Mouse (Mus musculus) fibroblast of lung, adult 2 months (primary cell): ENCODE data around the gene G3bp1.

Source experiments
- DNase-seq: peaks from one replicate; pipeline ENCODE4 v3.0.0-alpha.2; 2011; ENCODE audit warnings: low read depth

The G3bp1 gene

DNA sequence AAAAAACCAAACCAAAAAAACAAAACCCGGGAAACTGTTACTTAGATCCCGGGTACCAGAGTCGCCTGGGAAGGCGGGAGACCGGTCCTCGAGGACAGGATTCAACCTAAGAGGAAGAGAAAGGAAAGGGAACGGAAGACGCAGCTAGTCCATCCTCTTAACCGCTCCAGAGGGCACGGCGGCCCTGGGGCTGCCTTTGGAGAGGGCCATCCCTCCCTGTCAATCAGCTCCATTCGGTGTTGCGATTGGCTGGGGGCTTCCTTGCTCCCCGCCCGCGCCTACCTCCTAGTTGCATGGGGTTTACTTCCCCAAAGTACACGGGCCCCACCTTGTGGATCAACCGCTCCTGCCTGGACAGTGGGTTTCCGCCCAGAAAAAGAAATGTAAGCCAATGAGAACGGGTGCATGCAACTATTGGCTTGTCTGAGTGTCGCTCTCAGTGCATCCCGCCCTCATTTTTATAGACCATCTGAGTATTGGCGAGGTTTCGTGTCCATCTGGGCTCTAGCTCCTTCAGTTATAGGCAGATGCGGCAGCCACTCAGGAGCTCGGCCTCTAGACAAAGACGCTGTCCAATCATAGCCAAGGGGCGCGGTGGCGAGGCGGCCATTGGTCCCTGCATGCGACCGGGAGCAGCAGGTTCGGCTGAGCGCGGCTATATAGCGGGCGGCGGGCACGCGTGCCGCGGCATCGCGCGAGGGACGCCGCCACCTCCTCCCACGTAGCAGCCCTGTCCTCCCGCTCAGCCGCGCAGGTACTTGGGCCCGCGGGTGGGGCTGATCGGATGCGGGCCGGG lies at the start of gene G3bp1:
TSS of gene G3bp1 (plus strand) at position 638 of the 796 bp plus-strand sequence.
- peak; percentile 100 for DNase-seq

DNA sequence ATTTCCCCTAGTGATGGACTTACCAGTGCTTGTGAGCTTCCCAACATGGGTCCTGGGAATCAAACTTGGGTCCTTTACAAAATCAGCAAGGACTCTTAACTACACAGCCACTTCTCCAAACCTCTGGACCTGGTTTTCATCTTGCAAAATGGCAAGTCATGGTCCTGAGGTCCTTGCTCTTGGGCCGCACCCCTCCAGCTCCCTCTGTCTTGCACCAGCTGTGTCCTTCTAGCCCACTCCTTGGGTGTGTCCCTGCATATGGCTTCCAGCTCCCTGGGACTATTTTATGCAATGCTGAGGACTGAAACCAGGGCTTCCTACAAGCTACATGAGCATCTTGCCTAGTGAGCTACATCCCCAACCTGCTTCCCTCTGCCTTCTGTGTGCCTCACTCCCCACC lies 46.5 kb upstream of the G3bp1 start, which contains the start of gene Sparc:
TSS of gene Sparc (minus strand) at position 206 of the 400 bp plus-strand sequence.
- DNase-seq = no peak

DNA sequence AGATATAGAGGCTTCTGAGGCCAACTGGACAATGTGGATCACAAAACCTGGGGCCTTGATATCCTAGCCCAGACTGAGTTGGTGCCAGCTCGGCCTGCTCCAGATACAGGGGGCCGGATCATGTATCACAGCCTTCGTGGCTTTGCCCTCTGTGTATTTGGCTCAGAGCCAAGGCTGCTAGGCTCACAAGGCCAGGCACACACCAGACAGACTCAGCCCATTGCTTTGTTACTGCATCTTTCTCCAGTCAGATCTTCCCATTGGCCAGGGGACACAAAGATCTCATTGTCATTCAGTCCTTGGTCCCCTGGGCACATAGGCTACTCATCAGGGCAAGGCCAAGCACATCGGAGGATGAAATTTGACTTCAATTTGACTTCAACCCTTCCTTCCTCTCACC lies 45.7 kb upstream of the G3bp1 start:
- no peak for DNase-seq

DNA sequence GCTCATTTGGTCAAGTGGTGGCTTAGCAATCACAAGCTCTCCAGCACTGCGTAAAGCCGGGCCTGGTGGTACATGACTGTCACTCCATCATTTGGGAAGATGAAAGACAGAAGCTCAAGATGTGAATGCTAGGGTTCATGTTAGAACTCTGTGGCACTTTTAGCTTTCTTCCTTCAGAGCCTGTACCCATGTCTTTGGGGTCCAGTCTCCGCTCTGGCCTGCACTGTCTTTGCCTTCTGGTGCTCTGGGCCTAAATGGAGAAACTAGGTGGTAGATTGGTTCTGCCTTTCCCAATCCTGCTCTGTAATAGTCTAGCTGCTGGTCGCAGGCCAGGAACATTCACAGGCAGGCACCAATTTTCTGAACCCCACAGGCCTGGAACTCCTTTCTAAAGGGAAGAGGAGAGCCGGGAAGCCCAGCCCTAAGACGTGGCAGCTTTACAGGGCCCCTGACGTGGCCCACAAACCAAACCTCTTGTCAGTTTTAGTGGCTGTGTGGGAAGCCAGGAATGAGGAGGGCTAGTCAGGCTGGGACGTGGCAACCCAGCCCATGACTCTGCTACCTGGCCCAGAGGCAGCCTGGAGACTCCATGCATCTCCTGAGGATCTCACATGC lies 44.6 kb upstream of the G3bp1 start:
- peak; percentile 84 for DNase-seq

DNA sequence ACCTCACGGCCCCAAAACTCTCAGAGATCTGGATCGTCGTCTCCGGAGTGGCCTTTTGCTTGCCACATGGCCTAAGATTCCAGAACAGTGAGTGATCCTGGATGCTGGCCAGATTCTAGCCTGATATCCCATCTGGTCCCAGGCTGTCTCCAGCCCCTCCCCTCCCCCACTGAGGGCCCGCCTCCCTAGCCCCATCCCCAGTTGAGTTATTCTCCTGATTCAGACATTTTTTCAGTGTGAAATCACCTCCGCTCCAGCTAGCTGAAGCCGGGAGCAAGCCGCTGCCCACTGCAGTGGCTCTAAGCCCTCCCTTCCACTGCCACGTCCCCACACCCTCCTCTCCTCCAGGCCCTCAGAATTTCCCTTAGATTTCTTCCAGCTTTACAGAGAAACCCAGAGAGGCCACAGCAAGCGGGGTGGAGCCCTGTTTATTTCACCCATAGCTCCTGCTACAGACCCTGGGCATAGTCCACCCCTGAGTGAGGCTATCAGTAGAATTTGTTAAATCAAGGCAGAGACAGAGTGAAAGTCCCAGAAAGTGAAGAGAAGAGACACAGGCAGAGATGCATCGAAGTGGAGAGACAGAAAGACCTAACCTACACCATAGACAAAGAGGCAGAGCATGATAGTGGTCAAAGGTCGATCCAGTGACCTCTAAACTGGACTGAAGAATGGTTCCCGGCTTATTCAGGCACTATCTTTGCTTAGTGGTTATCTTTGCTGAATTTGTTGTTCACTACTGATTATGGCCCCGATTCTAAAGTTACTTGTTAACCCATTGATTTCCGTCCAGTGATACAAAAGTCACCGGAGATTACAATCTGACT lies 41.1 kb upstream of the G3bp1 start:
- DNase-seq = peak; percentile 99

DNA sequence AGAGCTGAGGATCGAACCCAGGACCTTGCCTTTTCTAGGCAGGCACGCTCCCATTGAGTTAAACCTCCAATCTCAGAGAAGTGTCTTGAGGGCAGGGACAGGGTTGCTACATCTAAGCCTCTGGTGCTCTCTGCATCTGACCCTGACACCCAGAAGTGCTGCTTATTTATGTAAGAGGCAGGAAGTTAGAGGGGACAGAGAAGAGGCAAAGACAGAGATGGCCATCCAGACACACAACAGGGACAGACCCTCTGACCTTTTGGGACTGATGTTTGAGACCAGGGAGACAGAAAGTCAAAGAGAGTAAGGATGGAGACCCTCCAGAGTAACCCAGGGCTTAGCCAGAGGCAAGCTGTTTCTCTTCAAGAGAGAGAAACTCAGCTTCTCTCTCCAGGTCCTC lies 39.5 kb upstream of the G3bp1 start:
- no peak for DNase-seq

DNA sequence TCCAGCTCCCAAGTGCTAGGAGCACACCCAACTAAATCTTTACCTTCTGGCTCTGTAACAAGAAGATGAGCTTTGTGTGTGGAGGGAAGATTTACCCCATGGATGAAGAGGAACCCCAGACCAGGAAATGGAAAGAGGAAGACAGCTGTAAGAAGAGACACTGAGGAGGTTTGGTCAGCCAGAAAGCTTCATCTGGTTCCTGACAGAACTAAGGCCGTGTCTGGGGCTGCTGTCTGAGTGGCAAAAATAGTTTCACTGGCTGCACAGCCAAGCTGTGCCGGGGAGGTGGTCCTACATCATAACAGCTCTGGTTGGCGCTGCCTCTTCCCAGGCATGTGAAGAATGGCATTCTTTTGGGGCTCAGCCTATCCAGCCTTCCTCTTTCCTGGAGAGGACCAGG lies 36.5 kb upstream of the G3bp1 start:
- no peak for DNase-seq

DNA sequence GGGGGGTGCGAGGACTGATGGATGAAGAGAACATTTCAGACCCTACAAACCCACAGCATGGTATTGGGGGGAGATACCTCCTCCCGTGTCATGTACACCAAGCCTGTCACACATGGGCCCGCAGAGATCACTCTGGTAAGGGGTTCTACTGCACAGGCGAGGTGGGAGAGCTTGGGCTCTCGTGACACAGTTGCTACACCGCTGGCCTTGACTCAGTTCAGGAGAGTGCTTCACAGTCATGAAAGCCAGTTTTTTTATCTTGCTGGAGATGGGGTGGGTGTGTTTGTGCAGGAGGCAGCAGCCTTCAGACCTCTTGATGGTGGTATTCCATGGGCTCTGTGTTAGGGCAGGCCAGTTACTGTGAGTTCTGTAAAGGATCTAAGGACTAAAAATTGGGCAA lies 33.4 kb upstream of the G3bp1 start:
- DNase-seq = no peak

DNA sequence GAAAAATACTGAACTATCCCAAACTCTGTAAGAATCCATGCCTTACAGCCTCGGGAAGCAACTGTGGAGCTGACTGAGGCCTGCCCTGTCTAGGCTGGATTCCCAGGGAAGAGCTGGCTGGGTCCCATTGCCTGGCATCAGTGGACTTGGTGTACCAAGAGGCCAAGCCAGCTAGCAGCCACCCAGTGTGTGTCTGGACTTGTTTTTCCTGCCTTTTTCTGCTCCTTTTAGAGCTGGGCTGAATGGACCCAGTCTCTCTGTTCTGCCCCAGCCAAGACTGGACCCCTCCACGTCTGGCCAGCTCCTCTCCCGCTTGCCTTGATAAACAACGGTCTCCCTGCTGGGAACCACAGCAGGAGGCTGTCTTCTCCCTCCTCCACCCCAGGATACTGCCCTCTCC lies 31.5 kb upstream of the G3bp1 start:
- no peak for DNase-seq

DNA sequence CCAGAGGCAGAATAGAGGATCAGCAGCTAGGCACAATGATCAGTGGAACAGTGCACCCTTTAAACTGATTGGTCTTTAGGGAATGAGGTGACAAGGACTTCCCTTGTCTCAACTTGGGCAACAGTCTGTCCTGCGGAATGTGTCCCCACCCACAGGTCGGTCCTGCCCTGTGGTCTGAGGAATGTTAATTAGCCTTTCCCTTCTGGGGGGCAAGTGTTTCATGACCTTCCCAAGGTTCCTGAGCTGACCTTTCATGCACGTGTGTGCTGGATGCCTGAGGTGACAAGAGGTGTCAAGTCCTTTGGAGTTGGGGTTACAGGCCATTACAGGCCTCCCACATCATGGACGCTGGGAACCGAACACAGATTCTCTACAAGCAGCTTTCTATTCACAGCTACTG lies 29.8 kb upstream of the G3bp1 start:
- DNase-seq = no peak

DNA sequence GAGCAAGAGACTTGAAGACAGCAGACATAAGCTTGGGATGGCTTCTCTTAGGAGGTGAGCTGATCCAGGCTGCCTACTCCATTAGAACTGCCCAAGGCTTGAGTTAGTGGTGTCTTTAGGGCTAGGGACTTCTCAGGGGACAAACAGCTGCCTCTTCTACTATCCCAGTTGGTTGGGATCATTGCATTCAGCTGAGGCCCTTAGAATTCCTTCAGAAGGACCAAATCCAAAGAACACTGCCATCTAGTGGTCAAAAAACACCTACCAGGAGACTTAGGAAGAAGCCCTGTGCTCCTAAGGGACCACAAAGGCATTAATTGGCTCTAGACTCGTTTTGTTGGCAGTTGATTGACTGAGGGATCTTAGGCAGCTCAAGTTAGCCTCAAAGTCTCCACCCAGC lies 24.7 kb upstream of the G3bp1 start:
- DNase-seq = peak; percentile 69

DNA sequence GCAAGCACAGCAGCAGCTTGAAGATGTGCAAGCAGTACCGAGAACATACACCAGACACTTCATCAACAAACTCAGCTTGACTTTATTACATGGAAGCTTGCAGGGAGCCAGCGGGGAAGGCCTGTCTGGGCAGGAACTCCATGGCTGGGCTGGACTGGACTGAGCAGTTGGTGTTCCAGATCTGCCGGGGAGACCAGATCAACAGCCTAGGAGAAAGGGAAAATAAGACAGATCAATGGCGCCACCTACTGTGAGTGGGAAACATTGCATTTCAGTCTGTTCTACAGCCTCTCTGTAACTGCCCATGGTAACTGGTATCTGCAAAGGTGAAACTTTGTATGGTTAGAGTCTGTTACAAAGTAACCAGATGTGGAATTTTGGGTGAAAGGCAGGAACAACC lies 22.9 kb upstream of the G3bp1 start:
- peak; percentile 73 for DNase-seq

DNA sequence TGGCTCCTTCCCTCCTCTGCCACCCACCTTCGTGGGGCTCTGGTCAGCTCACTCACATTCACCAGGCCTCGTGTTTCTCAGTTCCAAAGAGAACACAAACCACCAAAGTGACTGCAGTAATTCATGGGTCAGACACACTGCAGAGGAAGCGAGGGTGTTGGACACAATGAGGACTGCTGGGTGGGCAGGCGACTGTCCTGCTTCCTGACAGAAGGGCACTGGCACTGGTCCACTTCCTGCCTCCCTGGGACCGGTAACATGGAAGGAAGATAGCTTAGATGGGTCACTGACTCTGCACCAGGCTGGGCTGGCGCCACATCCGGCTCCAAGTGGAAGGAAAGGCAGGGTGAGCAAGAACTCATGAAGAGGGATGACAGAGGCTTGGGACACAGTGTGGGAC lies 20.0 kb upstream of the G3bp1 start:
- no peak for DNase-seq

DNA sequence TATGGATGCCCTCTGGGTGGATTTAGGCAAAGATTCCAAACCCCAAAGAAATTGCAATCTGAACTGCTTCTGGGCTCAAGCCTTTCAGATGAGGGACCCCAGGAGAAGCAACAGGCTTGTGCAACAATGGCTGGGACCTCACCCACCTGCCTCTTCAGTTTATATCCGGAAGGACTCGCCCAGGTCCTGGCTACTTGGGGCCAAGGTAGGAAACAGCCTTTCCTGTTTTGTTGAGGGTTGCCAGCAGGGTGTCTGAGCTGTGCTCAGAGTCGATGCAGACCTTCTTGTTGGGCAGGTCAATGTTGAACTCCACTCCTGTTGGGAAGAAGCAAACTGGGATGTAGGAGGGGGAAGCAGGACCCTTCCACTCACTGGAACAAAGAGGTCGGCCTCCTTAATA lies 19.2 kb upstream of the G3bp1 start:
- no peak for DNase-seq

DNA sequence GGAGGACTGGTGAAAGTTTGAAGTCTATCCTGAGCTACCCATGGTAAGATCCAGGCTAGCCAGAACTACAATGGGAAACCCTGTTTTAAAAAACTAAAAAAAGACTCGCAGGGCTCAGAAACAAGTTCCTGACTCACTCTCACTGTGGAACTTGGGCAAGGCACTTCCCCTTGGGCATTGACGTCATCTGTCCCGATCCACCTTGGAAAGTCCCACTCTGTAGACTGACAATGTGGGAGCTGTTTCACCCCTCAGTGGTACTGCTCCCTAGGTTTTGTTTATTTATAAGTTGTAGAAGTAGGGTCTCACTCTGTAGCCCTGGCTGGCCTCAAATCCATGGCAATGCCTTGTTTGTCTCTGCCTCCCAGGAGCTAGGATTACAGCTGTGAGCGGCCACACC lies 15.8 kb upstream of the G3bp1 start:
- DNase-seq = no peak

DNA sequence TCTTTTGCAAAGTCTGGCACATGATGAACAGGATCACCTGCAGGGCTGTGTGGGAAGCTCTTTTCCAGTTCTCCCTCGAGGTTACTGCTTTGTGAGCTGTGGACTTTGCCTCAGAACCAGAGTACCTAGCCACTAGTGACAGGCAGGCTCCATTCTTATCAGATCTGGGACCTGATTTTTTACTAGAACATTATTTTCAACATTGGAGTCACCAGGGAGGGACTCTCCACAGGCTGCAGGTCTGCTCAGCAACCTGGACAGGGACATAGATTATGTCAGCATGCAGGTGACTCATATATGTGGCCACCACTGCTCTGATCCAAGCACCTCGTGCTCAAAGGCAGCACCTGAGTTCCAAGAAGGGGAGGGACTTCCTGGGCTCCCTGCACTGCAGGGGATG lies 14.3 kb upstream of the G3bp1 start:
- DNase-seq = no peak

DNA sequence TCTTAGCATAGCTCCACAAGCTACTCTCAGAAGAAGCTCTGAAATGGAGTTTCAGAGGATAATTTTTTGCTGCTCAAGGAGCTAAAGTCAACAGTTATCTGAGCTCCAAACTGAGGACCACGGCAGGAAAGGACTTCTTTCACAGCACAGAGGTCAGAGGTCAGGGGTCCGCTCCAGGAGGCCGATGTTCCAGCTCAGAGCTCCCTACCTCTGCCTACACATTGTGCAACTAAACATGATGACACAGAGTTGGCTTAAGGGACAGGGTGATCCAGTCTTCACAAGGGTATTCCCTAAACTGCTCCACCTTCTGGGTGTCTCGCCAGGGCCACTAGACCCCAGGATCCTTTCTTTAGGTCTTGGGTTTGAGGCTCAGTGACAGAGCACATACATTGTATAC lies 11.0 kb upstream of the G3bp1 start:
- DNase-seq = no peak

DNA sequence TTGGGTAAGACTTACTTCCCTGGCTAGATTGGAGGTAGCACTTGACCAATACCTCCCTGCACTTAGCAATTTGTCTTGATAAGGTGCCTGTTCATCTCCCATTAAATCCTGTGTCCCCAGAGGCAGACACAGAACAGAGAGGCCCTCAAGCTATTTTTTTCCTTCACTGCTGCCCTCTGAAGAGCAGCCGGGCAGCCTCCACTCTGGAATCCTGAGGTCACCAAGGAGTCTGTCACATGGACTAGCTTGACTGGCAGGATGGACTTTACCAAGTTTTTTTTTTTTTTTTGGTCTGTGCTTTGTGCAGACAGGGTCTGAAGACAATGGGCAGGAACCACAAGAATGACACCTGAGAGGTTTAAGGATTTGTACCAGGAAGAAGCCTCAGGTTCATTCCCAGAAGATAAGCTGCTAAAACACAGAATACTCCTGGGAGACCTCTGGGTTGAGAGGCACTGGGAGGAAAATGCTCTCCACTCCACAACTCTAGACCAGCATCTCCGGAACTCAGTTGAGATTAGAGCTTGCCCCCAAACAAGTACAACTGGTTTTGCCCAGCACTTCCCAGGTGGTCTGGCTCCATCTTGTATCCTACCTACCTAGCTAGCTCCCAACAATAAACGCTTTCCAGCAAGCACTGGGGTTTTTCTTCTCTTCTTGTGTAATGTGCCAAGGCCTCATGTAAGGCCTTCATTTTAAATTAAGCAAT lies 9.5 kb upstream of the G3bp1 start:
- DNase-seq = no peak

DNA sequence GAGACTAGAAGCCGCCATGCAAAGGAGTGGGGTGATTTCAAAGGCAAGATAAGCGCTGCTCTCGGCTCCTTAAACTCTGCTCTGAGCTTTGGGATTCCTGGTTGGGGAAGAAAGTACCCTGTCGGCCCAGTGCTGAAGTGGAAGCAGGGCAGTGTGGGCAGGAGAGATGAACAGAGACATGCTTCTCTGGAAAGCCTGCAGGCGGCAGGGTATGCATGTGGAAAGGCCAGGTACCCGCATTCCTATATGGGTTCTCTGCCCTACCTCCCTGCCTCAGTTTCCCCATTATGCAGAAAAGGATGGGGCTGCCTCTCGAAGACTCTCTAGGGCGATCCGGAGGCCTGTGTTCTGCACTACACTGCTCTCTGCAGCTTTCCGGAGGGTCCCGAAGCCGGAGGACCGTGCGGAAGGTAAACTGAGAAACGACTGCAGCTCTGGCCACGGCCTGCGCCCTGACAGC lies 8.9 kb upstream of the G3bp1 start:
- DNase-seq = no peak

DNA sequence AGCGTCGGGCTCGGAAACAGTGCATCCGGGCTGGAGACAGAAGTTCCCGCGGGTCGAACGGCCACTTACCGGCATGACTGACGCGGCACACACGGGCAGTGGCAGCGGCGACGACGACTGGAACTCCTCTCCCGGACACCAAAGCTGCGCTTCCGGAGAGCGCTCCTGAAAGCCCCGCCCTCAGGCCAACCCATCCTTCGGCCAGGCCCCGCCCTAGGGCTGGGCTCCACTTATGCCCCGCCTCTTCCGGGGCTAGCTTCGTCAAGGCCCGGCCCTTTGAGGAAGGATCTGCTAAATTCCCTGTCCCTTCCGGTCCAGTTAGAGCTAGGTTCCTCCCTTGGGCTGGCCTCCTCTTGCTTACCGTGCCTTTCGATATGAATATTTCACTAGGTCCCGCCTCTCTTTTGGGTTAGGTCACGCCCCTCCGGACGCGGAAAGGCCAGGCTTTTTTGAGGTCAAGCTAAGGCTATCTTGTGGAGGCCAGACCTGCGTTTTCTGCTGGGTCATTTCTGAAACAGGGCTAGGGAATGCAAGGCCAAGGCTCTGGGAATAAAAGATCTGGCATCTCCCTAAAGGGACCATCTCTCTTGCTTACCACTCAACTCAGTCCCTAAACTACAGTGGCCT lies 8.4 kb upstream of the G3bp1 start, which contains the start of gene Atox1:
TSS of gene Atox1 (minus strand) at position 221 of the 627 bp plus-strand sequence.
- DNase-seq = peak; percentile 97

DNA sequence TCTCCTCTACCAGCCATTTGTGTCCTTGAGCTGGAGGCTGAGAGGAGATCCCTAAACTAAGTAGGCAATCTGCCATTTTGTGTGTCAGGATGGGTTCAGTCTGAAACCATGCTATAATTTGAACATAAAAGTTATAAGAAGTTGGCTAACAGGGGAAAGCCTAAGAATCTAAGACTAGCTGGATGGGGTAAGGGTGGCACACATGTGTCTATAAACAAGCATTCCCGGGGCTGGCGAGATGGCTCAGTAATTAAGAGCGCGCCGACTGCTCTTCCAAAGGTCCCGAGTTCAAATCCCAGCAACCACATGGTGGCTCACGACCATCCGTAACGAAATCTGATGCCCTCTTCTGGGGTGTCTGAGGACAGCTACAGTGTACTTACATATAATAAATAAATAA lies 7.3 kb upstream of the G3bp1 start:
- no peak for DNase-seq

DNA sequence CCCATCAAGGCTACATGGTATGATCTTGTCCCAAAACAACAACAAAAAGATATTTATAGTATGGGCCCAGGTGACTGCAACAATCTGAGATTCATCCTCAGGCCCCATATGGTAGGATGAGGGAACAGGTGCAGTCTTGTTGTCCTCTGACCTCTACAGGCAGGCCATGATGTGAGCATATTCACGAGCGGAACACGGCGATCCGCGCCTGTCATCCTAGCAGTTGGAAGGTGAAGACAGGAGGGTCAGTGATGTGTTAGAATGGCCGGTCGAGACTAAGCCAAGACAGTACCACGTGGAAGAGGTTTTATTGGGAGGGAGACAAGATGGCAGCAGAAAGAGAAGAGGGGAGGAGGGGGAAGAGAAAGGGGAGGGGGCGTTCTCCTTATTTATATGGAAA lies 4.8 kb upstream of the G3bp1 start:
- no peak for DNase-seq
